Mouse (Mus musculus) kidney, postnatal 36 days (tissue): Measurements from ENCODE around the gene Cul7.
A peak's percentile ranks its signal among the peaks of the same experiment; 100 is the strongest.

Experiments
- DNase-seq, 2 experiments: peaks; one replicate each; pipeline ENCODE4 v3.0.0; 2021 to 2022; ENCODE audit warnings: mixed read lengths in 2 of 2

Gene Cul7

GRCm38 (mm10) chr17:46704887-46705835, 55.0 kb downstream of the Cul7 start, which contains the start of gene Ppp2r5d:
TSS of gene Ppp2r5d (minus strand) at chr17:46705111.
- DNase-seq, result peak; percentile 96 to 98

DNA sequence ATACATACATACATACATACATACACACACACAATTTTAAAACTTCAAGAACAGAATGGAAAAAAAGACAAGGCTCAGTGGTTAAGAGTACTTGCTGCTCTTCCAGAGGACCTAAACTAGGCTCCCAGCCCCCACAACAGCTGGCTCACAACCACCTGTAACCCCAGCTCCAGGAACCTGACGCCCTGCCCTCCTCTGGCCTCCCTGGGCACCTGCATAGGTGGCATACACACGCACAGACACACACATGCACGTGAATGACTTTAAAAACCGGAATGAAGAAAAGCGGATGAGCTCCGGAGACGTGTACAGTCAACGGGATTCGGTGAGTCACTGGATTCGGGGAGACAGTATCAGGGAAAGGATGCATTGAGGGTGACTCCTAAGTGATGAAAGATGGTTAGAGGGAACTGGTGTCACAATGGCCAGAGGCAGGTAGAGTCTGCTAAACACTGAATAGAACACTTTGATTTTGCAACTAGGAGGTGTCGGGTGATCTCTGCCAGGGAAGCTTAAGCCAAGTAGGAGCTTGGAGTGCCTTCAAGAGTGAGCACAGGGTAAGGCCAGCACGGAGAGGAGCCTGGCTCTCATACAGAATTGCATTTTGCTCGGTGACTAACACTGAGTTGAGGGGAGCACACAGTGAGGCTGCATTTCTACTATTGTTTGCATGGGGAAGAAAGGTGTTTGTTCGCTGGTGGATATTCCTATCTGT, 56.4 kb downstream of the Cul7 start:
- DNase-seq, result no peak

DNA sequence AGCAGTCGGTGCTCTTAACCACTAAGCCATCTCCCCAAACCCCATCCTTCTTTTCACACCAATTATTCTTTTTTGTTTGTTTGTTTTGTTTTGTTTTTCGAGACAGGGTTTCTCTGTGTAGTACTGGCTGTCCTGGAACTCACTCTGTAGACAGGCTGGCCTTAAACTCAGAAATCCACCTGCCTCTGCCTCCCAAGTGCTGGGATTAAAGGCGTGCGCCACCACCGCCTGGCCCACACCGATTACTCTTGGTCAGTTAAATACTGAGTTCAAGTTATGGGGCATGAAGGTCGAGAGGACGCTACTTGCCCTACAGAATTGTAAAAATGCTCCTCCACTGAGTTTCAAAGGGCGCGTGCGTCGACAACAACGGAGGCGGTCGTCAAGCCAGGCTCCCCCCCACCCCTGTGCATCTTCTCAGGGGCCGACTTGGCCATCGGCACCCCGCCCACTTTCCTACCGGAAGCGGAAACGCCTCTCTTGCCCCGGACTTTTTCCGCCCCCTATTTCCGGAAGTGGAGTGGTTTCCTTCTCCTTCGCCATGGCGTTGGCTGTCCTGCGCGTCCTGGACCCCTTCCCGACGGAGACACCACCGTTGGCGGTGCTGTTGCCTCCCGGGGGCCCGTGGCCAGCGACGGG, 60.9 kb downstream of the Cul7 start, which contains the start of gene Pex6:
Gene Pex6, plus strand, starts transcription at position 505 of the 639 bp plus-strand sequence.
- peak; percentile 96 to 98 for DNase-seq

DNA sequence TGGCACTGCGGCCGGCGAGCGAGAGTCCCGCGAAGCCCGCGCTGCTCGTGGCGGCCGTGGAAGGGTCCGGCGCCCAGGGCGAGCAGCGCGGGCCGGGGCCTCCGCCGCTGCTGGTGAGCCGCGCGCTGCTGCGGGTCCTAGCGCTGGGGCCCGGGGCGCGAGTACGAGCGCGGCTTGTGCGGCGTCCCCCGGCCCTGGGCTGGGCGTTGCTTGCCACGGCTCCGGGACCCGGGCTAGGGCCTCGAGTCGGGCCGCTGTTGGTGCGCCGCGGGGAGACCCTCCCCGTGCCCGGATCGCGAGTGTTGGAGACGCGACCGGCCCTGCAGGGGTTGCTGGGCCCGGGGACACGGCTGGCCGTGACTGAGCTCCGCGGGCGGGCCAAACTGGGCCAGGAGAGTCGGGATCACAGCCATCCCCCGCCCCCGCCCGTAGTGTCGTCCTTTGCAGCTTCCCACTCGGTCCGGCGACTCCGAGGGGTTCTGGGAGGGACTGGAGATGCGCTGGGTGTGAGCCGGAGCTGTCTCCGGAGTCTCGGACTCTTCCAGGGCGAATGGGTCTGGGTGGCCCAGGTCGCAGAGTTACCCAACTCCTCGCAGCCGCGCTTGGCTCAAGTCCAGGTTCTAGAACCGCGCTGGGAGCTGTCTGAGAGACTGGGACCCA, 61.6 kb downstream of the Cul7 start:
- DNase-seq, result peak; percentile 55 to 81

DNA sequence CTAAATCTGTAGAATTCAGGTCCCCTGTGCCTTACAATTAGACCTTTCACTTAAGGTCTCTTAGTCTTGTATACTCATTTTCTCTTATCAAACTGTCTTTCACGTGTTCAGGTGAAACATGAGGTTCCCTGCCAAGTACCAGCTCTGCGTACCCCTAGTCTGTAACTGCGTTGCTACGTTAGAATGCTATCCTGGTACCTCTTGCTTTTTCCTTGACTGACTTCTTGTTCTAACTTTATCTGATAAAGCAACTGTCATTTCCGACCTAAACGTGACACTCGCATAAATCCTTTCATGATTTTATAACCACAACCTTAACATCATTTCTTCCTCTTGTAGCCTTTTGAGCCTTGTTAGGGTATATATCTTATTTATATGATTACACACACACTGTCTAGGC, 62.3 kb downstream of the Cul7 start:
- DNase-seq, result no peak

DNA sequence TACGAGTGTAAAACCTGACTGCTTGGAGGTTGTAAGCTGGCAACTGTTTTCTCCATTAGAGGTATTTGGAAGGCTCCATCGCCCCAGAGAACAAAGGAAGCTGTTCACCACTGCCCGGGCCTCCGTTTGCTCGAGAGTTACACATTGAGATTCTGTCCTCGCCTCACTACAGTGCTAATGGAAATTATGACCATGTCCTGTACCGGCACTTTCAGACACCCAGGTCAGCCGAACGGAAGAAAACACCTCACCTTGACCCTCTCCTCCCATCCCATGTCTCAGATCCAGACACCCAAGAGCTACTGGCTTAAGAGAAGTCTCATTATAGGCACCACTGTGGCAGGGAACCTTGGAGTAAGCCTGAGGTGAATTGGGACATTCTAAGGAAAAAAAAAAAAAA, 63.7 kb downstream of the Cul7 start:
- no peak for DNase-seq
